ENCODE assay signal across 26 mouse cellular contexts in the genomic region with DNA sequence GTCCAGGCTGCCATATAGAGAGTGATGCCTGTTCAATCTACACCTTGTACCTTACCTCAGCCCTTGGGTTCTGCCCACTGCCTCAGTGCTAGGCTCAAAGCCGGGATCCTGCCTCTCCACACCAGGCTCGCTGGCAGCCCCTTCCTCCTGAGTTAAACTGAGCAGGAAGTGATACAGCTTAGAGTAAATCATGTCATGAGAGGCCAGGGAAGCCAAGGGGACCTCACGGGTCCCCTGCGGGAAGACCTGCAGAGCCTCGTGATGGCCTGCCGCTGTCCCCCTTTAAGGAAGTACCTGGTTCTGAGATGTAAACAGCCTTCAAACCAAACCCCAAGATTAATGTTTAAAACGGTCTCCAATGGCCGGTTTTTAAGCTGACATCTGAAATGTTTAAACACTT. TPM values are rescaled to one million over a fixed set of nuclear protein-coding genes. Genes with fewer than 3 reads are reported as not detected.
DNase-seq lines count a peak whose midpoint lies in the region; ATAC-seq and TF ChIP-seq lines count a peak whose summit lies in the region.
"Had no signal": no experiment of that assay in that cellular context is flagged by ENCODE, and none has a peak within 500 bp of the region (broad histone marks: within the 10 kb centered on the region; RNA-seq: fewer than 3 reads in every experiment).

No protein-coding gene starts in this region.

- H3K9ac ChIP-seq in kidney, embryonic 15.5 days, result no peak overlapping the region
- H3K9ac ChIP-seq in CH12.LX (ENCODE audit: insufficient read depth, low read depth), result peak overlapping the region; percentile 5; the same call in 1 of the 2 replicates
- H3K9ac ChIP-seq in intestine, postnatal 0 days (ENCODE audit: low read depth, low read length), result 0 out of 2 replicates have a peak overlapping the region, but pooled peaks have one; percentile 22
- H3K9ac ChIP-seq in midbrain, embryonic 15.5 days, result no peak overlapping the region
- H3K9ac ChIP-seq: embryonic facial prominence, embryonic 15.5 days; forebrain, postnatal 0 days; hindbrain, embryonic 15.5 days; limb, embryonic 13.5 days; liver, embryonic 14.5 days had no signal

- in situ Hi-C loops in CH12.LX (cut with MboI; ENCODE audit: low pct_ligation_motif_present, low pct_unique_long_range_greater_than_20kb, low sequenced_read_pairs), result no loop called here

- H3K9me3 ChIP-seq in kidney, embryonic 15.5 days (replicated peaks), result no peaks in the 10 kb centered on the region
- no peaks in the 10 kb centered on the region for H3K9me3 ChIP-seq in CH12.LX (replicated peaks; ENCODE audit: low read length)
- H3K9me3 ChIP-seq in intestine, postnatal 0 days (ENCODE audit: control insufficient read depth), result no peaks in the 10 kb centered on the region
- no peaks in the 10 kb centered on the region for H3K9me3 ChIP-seq in midbrain, embryonic 15.5 days
- H3K9me3 ChIP-seq in embryonic facial prominence, embryonic 10.5 days, result no peaks in the 10 kb centered on the region
- H3K9me3 ChIP-seq: embryonic facial prominence, embryonic 15.5 days; hindbrain, embryonic 15.5 days; limb, embryonic 13.5 days; megakaryocyte, embryonic 14.5 days had no signal

- no peak overlapping the region for H3K4me2 ChIP-seq in kidney, embryonic 15.5 days
- H3K4me2 ChIP-seq in CH12.LX (ENCODE audit: insufficient read depth, low read depth, poor library complexity, severe bottlenecking), result no peak overlapping the region
- H3K4me2 ChIP-seq in intestine, postnatal 0 days (replicated peaks; ENCODE audit: low read depth), result no peak overlapping the region
- no peak overlapping the region for H3K4me2 ChIP-seq in midbrain, embryonic 15.5 days
- H3K4me2 ChIP-seq: embryonic facial prominence, embryonic 15.5 days; heart, embryonic 11.5 days; hindbrain, embryonic 15.5 days; limb, embryonic 13.5 days had no signal

- DNase-seq in kidney, adult 9 months, result no peak
- DNase-seq in CH12.LX (ENCODE audit: extremely low read depth), result no peak
- no peak for DNase-seq in embryonic facial prominence, embryonic 10.5 days (ENCODE audit: low spot score)
- DNase-seq: adrenal gland, adult 8-10 months; cerebellum, adult 9-11 months; embryo, embryonic 11 days; forebrain, postnatal 0 days; heart, postnatal 10 days; kidney, adult 8-10 months; kidney, postnatal 4 days; layer of hippocampus, adult 9-11 months; lung, postnatal 14 days; retina, postnatal 1 day; right cerebral cortex, postnatal 4 days; thymus, postnatal 25 days had no signal

- H3K36me3 ChIP-seq in kidney, embryonic 15.5 days, result 0 out of 2 replicates have a peak, but pooled peaks cover 7% of the 10 kb centered on the region
- peaks cover 24 to 73% of the 10 kb centered on the region in 2 experiments for H3K36me3 ChIP-seq in CH12.LX (replicated peaks in 1 of 2; ENCODE audit: control insufficient read depth in 1 of 2, insufficient read depth in 1 of 2, low read length in 1 of 2)
- H3K36me3 ChIP-seq in intestine, postnatal 0 days (ENCODE audit: control insufficient read depth, insufficient read depth), result peaks cover 37% of the 10 kb centered on the region
- H3K36me3 ChIP-seq in midbrain, embryonic 15.5 days (replicated peaks), result no peaks in the 10 kb centered on the region
- H3K36me3 ChIP-seq in embryonic facial prominence, embryonic 10.5 days (replicated peaks), result peaks cover 9% of the 10 kb centered on the region
- H3K36me3 ChIP-seq: hindbrain, embryonic 15.5 days had no signal

- no peak for TF ChIP-seq CTCF in CH12.LX (conservative IDR thresholded peaks at IDR 0.05 in 1 of 2, IDR thresholded peaks at IDR 0.05 in 1 of 2; ENCODE audit: low read depth in 2 of 2, low read length in 2 of 2)
- no peak for TF ChIP-seq CTCF in intestine, postnatal 0 days (IDR thresholded peaks at IDR 0.05; ENCODE audit: low read depth)

- 32% methylated on average over 8 of the region's 8 CpGs for WGBS in kidney, embryonic 15.5 days
- WGBS in intestine, postnatal 0 days, result 32% methylated on average over 8 of the region's 8 CpGs
- 86% methylated on average over 8 of the region's 8 CpGs for WGBS in midbrain, embryonic 15.5 days
- WGBS in embryonic facial prominence, embryonic 10.5 days, result 85% methylated on average over 8 of the region's 8 CpGs

- TF ChIP-seq POLR2A in CH12.LX (IDR thresholded peaks at IDR 0.05; ENCODE audit: low read depth, low read length), result no peak

- dilution Hi-C loops in CH12.LX (cut with MboI; ENCODE audit: extremely low pct_ligation_motif_present, extremely low pct_unique_long_range_greater_than_20kb, low sequenced_read_pairs), result no loop called here

- H3K27ac ChIP-seq in kidney, embryonic 15.5 days, result peak overlapping the region; percentile 18; the same call in 1 of the 2 replicates
- H3K27ac ChIP-seq in CH12.LX (ENCODE audit: insufficient read depth, low read depth), result peak overlapping the region; percentile 62
- H3K27ac ChIP-seq in intestine, postnatal 0 days (ENCODE audit: low read depth, low read length), result no peak overlapping the region
- H3K27ac ChIP-seq in midbrain, embryonic 15.5 days, result no peak overlapping the region
- no peak overlapping the region for H3K27ac ChIP-seq in embryonic facial prominence, embryonic 10.5 days (replicated peaks)
- H3K27ac ChIP-seq: embryonic facial prominence, embryonic 15.5 days; hindbrain, embryonic 15.5 days; liver, embryonic 14.5 days had no signal

- no peaks in the 10 kb centered on the region for H3K27me3 ChIP-seq in kidney, embryonic 15.5 days
- H3K27me3 ChIP-seq in CH12.LX (replicated peaks), result no peaks in the 10 kb centered on the region
- no peaks in the 10 kb centered on the region for H3K27me3 ChIP-seq in intestine, postnatal 0 days (replicated peaks; ENCODE audit: control insufficient read depth, insufficient read depth, low read length)
- no peaks in the 10 kb centered on the region for H3K27me3 ChIP-seq in midbrain, embryonic 15.5 days (replicated peaks)
- no peaks in the 10 kb centered on the region for H3K27me3 ChIP-seq in embryonic facial prominence, embryonic 10.5 days (replicated peaks; ENCODE audit: low read depth, poor library complexity, severe bottlenecking)
- H3K27me3 ChIP-seq: embryonic facial prominence, embryonic 15.5 days; hindbrain, embryonic 15.5 days; limb, embryonic 13.5 days; megakaryocyte, embryonic 14.5 days had no signal

- no peak for TF ChIP-seq EP300 in CH12.LX (IDR thresholded peaks at IDR 0.05; ENCODE audit: low read length)

- no peaks in the 10 kb centered on the region; the same call in 1 of the 2 replicates for H3K79me2 ChIP-seq in CH12.LX (replicated peaks; ENCODE audit: control insufficient read depth, extremely low read depth, insufficient read depth, poor library complexity, severe bottlenecking)

- peaks cover 22% of the 10 kb centered on the region for H3K4me1 ChIP-seq in kidney, embryonic 15.5 days
- peaks cover 24 to 76% of the 10 kb centered on the region in 2 experiments for H3K4me1 ChIP-seq in CH12.LX (ENCODE audit: control insufficient read depth in 1 of 2, insufficient read depth in 2 of 2)
- peaks cover 11% of the 10 kb centered on the region; the same call in 1 of the 2 replicates for H3K4me1 ChIP-seq in intestine, postnatal 0 days (replicated peaks; ENCODE audit: control insufficient read depth, insufficient read depth, low read length)
- peaks cover 8% of the 10 kb centered on the region for H3K4me1 ChIP-seq in midbrain, embryonic 15.5 days
- H3K4me1 ChIP-seq in embryonic facial prominence, embryonic 10.5 days, result peaks cover 31% of the 10 kb centered on the region

- no peak for TF ChIP-seq RAD21 in CH12.LX (IDR thresholded peaks at IDR 0.05; ENCODE audit: low read depth, low read length)

- no peak for ATAC-seq in kidney, embryonic 15.5 days (replicated peaks; ENCODE audit: low FRiP score)
- peak; percentile 52 for ATAC-seq in common myeloid progenitor, adult 5-6 weeks (replicated peaks; ENCODE audit: low read depth, poor library complexity, severe bottlenecking)
- ATAC-seq in intestine, postnatal 0 days, result no peak
- ATAC-seq in midbrain, embryonic 15.5 days (replicated peaks), result no peak
- ATAC-seq: forebrain, postnatal 0 days; midbrain, embryonic 16.5 days had no signal

- H3K4me3 ChIP-seq in kidney, embryonic 15.5 days (replicated peaks), result no peak overlapping the region
- no peak overlapping the region for H3K4me3 ChIP-seq in CH12.LX (replicated peaks in 1 of 3; ENCODE audit: low read depth in 2 of 3, low read length in 2 of 3, poor library complexity in 1 of 3)
- no peak overlapping the region for H3K4me3 ChIP-seq in intestine, postnatal 0 days (ENCODE audit: low read depth, low read length)
- no peak overlapping the region for H3K4me3 ChIP-seq in midbrain, embryonic 15.5 days
- no peak overlapping the region for H3K4me3 ChIP-seq in embryonic facial prominence, embryonic 10.5 days
- H3K4me3 ChIP-seq: embryonic facial prominence, embryonic 15.5 days; hindbrain, embryonic 15.5 days; limb, embryonic 13.5 days; megakaryocyte, embryonic 14.5 days had no signal

TF ChIP-seq in CH12.LX, 34 proteins besides CTCF, POLR2A, EP300 and RAD21:
- TF ChIP-seq ETS1 (conservative IDR thresholded peaks at IDR 0.05; ENCODE audit: low read depth, low read length), result no peak
- no peak for TF ChIP-seq MAFK (IDR thresholded peaks at IDR 0.05; ENCODE audit: insufficient replicate concordance, low read length)
- no peak for TF ChIP-seq SMC3 (IDR thresholded peaks at IDR 0.05; ENCODE audit: low read depth, low read length)
- no peak for TF ChIP-seq MAZ (IDR thresholded peaks at IDR 0.05; ENCODE audit: low read depth, low read length)
- TF ChIP-seq JUN (IDR thresholded peaks at IDR 0.05; ENCODE audit: insufficient read depth, low read depth, low read length), result no peak
- no peak for TF ChIP-seq ELF1 (IDR thresholded peaks at IDR 0.05; ENCODE audit: low read depth, low read length)
- TF ChIP-seq USF1 (IDR thresholded peaks at IDR 0.05; ENCODE audit: low read depth, low read length), result no peak
- no peak for TF ChIP-seq TBP (conservative IDR thresholded peaks at IDR 0.05; ENCODE audit: low read depth, low read length)
- TF ChIP-seq HCFC1 (IDR thresholded peaks at IDR 0.05; ENCODE audit: low read depth, low read length), result no peak
- TF ChIP-seq MXI1 (IDR thresholded peaks at IDR 0.05; ENCODE audit: low read depth, low read length), result no peak

RNA-seq across cellular contexts. Expression of a gene that starts 32.6 kb away (rescaled TPM):
- 18.9 and 20.8 TPM in 2 replicates for polyA plus RNA-seq in kidney, embryonic 15.5 days (2015; fragmentation: Nextera tagmentation; extraction: Ambion mirVana)
- total RNA-seq in CH12.LX (2012; rRNA removed) (16.0 and 19.2 TPM in 2 replicates), CH12.LX (2014; rRNA removed) (12.8 and 14.0 TPM in 2 replicates)
- 24.3 and 25.1 TPM in 2 replicates for polyA plus RNA-seq in CH12.LX (2012; ENCODE audit: insufficient read length, low read depth)
- 9.4 and 12.0 TPM in 2 replicates for total RNA-seq in common myeloid progenitor, adult 5-6 weeks (2017)
- 56.3 and 57.4 TPM in 2 replicates for polyA plus RNA-seq in intestine, postnatal 0 days (2015; fragmentation: Nextera tagmentation; extraction: Ambion mirVana)
- 34.1 and 34.6 TPM in 2 replicates for polyA plus RNA-seq in midbrain, embryonic 15.5 days (2015; fragmentation: Nextera tagmentation; extraction: Ambion mirVana)
- polyA plus RNA-seq in embryonic facial prominence, embryonic 10.5 days (2016; fragmentation: Nextera tagmentation; extraction: Ambion mirVana), result 13.7 and 17.7 TPM in 2 replicates

Comparison
In these comparisons a context has a peak if more than half of its experiments do, and no peak if none do; other contexts are left out.
1. H3K27ac ChIP-seq: peak in kidney, embryonic 15.5 days (single experiment) and CH12.LX (single experiment); none in intestine, postnatal 0 days (single experiment), midbrain, embryonic 15.5 days (single experiment) and embryonic facial prominence, embryonic 10.5 days (single experiment).
2. H3K9ac ChIP-seq: peak in CH12.LX (single experiment) and intestine, postnatal 0 days (single experiment); none in kidney, embryonic 15.5 days (single experiment) and midbrain, embryonic 15.5 days (single experiment).